Mouse (Mus musculus) liver, embryonic 11.5 days (tissue): ENCODE results near the gene Desi1. TPM values are rescaled to one million over a fixed set of nuclear protein-coding genes. Genes with fewer than 3 reads are reported as not detected.

Source experiments
- polyA plus RNA-seq: library from polyadenylated mRNA; unstranded; fragments of >200 nt; fragmentation: Nextera tagmentation; extraction: Ambion mirVana; gene quantifications from 2 replicates; pipeline ENCODE4 v1.2.1, GENCODE M21; 2014

The Desi1 gene
- polyA plus RNA-seq, 1 experiment from 2014 or later: 27.4 TPM

Other genes starting within 250 kb of the Desi1 start
- 12.0 and 12.6 TPM in 2 replicates for gene Tef, start 231.4 kb downstream of the Desi1 start, polyA plus RNA-seq
- 18.3 and 19.3 TPM in 2 replicates for gene Tob2, start 175.1 kb downstream of the Desi1 start, polyA plus RNA-seq
- gene Phf5a, start 162.0 kb downstream of the Desi1 start, polyA plus RNA-seq: 224 and 237 TPM in 2 replicates
- gene Aco2, start 161.6 kb downstream of the Desi1 start, polyA plus RNA-seq: 177 and 185 TPM in 2 replicates
- gene Polr3h, start 107.6 kb downstream of the Desi1 start, polyA plus RNA-seq: 131 and 134 TPM in 2 replicates
- 3.7 and 3.9 TPM in 2 replicates for gene Csdc2, start 97.1 kb downstream of the Desi1 start, polyA plus RNA-seq
- gene Pmm1, start 72.9 kb downstream of the Desi1 start, polyA plus RNA-seq: 34.6 and 40.6 TPM in 2 replicates
- gene 1700029P11Rik, start 53.3 kb downstream of the Desi1 start, polyA plus RNA-seq: not detected in 2 replicates
- 133 and 151 TPM in 2 replicates for gene Xrcc6, start 46.0 kb downstream of the Desi1 start, polyA plus RNA-seq
- gene Snu13, start 13.7 kb upstream of the Desi1 start, polyA plus RNA-seq: 393 and 418 TPM in 2 replicates
- not detected in 2 replicates for gene 4930407I10Rik, start 25.3 kb upstream of the Desi1 start, polyA plus RNA-seq
- gene Mei1, start 36.1 kb upstream of the Desi1 start, polyA plus RNA-seq: not detected in 2 replicates
- 17.1 and 17.5 TPM in 2 replicates for gene Ccdc134, start 94.1 kb upstream of the Desi1 start, polyA plus RNA-seq
- gene Srebf2, start 113.3 kb upstream of the Desi1 start, polyA plus RNA-seq: 99.7 and 101 TPM in 2 replicates
- 0.12 and 0.73 TPM in 2 replicates for gene Shisa8, start 179.0 kb upstream of the Desi1 start, polyA plus RNA-seq
- 0.16 and 0.56 TPM in 2 replicates for gene Tnfrsf13c, start 190.5 kb upstream of the Desi1 start, polyA plus RNA-seq
- gene Cenpm, start 210.9 kb upstream of the Desi1 start, polyA plus RNA-seq: 56.5 and 58.8 TPM in 2 replicates
- not detected in 2 replicates for gene 1500009C09Rik, start 218.5 kb upstream of the Desi1 start, polyA plus RNA-seq
- gene Sept3, start 241.0 kb upstream of the Desi1 start, polyA plus RNA-seq: 7.1 and 7.4 TPM in 2 replicates